Mouse (Mus musculus) spleen, adult 10 weeks (tissue): ENCODE data around the gene Smap1. TPM values are rescaled to one million over a fixed set of nuclear protein-coding genes. Genes with fewer than 3 reads are reported as not detected.

Experiments
- polyA plus RNA-seq: library from polyadenylated mRNA; stranded (reverse); fragments of 350-450 nt; fragmentation: Illumina TruSeq; extraction: RNeasy Lipid Tissue Mini Kit (QIAGEN cat#74804); gene quantifications from one replicate; pipeline ENCODE4 v1.2.3, GENCODE M21; 2015; ENCODE audit warnings: low replicate concordance; ENCODE audit not compliant: insufficient read depth

The Smap1 gene
- polyA plus RNA-seq = 62.7 TPM

GRCm38 (mm10) chr1:23921711-23922529 lies at the start of gene Smap1:
Gene Smap1, minus strand, starts transcription at chr1:23922317.

Other genes starting within 250 kb of the Smap1 start
- gene B3gat2, start 160.6 kb downstream of the Smap1 start, polyA plus RNA-seq = not detected
- gene Sdhaf4, start 83.3 kb upstream of the Smap1 start, polyA plus RNA-seq = 39.9 TPM
- 8.7 TPM for gene Fam135a, start 178.0 kb upstream of the Smap1 start, polyA plus RNA-seq